Mouse (Mus musculus) macrophage (primary cell): Measurements from ENCODE around the gene Pi16. TPM values are rescaled to one million over a fixed set of nuclear protein-coding genes. Genes with fewer than 3 reads are reported as not detected.
A peak's percentile ranks its signal among the peaks of the same experiment; 100 is the strongest.

Source experiments
- H3K27ac ChIP-seq: fragments of 350-480 bp; formaldehyde crosslinking; 2 replicates; pipeline ENCODE4 v1.9.0; 2021
- H3K36me3 ChIP-seq: fragments of 350-480 bp; formaldehyde crosslinking; 2 replicates; pipeline ENCODE4 v1.9.0; 2021; ENCODE audit errors: inconsistent target
- H3K4me3 ChIP-seq: fragments of 350-480 bp; formaldehyde crosslinking; 2 replicates; pipeline ENCODE4 v1.9.0; 2021; ENCODE audit errors: inconsistent target
- H3K79me2 ChIP-seq: fragments of 350-480 bp; formaldehyde crosslinking; 2 replicates; pipeline ENCODE4 v1.9.0; 2021; ENCODE audit errors: inconsistent target
- WGBS: methylation state at CpG from one replicate; pipeline ENCODE4 v1.1.7; 2026; ENCODE audit warnings: inconsistent platforms; ENCODE audit not compliant: missing documents; 5-methylcytosine and 5-hydroxymethylcytosine counted together
- polyA plus RNA-seq: library from polyadenylated mRNA; stranded (reverse); fragments of 250-400 nt; gene quantifications from 3 replicates; pipeline ENCODE4 v1.2.4, GENCODE M21; 2018; ENCODE audit warnings: inconsistent platforms

Pi16 gene
- polyA plus RNA-seq, 1 experiment from 2014 or later = 0.22 TPM

DNA sequence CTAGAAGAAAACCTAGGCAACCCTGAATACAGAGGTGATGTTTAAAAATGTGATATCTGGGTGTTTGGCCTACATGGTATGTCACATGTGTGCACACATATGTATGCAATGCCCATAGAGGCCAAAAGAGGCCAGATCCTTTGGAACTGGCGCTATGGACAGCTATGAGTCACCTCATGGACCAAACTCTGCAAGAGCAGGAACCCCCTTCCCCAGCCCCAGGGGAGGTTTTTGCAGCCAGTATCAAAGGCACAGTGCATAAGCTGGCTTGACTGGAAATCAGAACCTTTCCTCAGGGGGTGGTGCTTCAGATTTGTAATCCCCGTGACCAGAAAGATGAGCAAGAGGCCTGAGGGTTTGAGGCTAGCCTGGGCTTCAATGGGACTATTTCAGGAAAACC, 5.4 kb upstream of the Pi16 start:
- 100% methylated on average over 2 of the region's 2 CpGs for WGBS
- H3K4me3 ChIP-seq = no peak overlapping the region
- H3K27ac ChIP-seq = no peak overlapping the region
- no peaks in the 10 kb centered on the region for H3K36me3 ChIP-seq
- no peaks in the 10 kb centered on the region for H3K79me2 ChIP-seq

DNA sequence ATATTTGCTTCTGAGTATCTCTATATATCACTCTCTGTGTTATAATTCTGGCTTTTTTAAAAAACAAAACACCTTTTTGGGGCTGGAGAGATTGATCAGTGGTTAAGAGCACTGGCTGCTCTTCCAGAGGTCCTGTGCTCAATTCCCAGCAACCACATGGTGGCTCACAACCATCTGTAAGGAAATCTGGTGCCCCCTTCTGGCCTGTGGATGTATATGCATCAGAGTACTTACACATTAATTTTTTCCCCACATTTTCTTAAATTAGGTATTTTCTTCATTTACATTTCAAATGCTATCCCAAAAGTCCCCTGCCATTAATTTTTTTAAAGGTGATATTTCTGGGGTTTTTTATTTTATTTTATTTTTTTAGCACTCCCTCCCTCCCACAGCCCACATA, 4.2 kb upstream of the Pi16 start:
- H3K27ac ChIP-seq = no peak overlapping the region
- no peaks in the 10 kb centered on the region for H3K79me2 ChIP-seq
- H3K36me3 ChIP-seq = no peaks in the 10 kb centered on the region
- no peak overlapping the region for H3K4me3 ChIP-seq

DNA sequence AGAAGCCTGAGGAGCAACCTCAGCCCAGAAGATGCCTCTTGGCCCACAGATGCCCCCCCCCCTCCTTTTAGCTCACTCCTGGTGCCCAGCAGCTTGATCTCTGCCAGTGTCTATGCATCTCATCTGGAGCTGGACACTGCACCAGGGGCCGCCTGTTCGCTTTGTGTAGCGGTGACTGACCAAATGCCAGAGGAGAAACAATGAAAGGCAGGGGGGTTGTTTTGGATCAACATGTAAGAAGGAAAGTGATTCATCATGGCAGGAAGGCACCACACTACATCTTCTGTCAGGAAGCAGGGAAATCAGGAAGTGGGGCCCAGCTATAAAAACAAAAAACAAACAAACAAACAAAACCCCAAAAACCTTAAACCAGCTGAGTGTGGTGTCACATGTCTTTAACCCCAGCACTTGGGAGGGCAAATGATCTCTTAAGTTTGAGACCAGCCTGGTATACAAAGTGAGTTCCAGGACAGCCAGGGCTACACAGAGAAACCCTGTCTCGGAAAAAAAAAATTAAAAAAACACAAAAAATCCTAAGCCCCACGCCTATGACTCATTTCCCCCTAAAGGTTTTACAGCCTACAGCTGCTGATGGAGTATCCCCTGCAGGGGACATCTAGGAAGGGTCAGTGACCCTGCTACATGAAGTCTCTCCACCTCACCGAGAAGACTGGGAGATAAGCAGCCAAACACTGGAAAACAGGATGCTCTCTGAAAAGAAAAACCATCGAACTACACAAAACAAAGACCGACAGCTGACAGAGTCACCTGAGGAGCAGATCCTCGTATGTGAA, 1.6 kb upstream of the Pi16 start:
- Histone ChIP-seq H3K4me3 (no peak overlapping the region), H3K79me2 (no peaks in the 10 kb centered on the region), H3K36me3 (no peaks in the 10 kb centered on the region), H3K27ac (peak overlapping the region; percentile 2; the same call in 1 of the 2 replicates)
- 69% methylated on average over 9 of the region's 9 CpGs for WGBS

DNA sequence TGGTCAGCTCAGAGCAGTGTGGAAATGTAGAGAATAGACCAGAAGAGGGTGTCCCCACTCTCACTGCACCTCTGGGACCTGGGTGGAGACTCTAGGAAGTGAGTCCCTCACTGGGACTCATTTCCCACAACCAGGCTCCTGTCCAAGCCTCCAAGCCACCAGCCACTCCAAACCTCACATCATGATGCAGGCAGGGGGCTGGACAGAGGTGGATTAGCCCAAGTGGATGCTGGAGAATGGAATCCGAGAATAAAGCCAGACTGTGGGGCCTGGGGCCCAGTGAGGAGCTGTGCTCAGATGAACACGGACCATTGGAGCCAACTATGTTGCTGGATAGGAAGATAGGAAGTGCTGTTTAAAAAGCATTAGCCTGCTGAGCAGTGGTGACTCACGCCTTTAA, 589 bp upstream of the Pi16 start:
- no peaks in the 10 kb centered on the region for H3K79me2 ChIP-seq
- H3K27ac ChIP-seq = no peak overlapping the region
- no peaks in the 10 kb centered on the region for H3K36me3 ChIP-seq
- no peak overlapping the region for H3K4me3 ChIP-seq
- WGBS = 97% methylated on average over 3 of the region's 3 CpGs

DNA sequence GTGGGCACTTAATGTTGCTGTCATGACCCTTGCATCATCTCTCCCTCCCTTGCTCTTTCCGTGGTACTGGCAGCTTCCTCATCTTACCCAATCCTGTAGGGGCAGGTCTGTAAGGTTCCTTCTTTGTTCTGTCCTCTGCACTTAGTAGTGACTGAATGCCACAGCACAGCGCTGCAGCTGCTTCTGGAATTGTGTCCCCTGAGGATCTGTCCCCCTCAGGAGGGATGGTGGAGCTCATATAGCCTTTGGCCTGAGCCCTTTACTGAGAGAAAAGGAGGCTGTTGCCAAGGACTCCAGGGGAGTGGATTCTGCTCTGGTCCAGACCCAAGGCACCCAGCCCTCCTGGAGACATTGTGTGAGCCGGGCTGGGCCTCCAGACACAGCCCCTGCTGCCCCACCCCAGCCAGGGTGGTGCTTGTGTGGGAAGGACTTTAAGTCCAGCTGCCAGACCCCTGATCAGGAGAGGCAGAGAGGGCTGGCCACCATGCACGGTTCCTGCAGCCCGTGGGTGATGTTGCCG, 1.3 kb downstream of the Pi16 start:
- H3K4me3 ChIP-seq = no peak overlapping the region
- H3K27ac ChIP-seq = no peak overlapping the region
- 34% methylated on average over 6 of the region's 6 CpGs for whole genome bisulfite sequencing
- H3K79me2 ChIP-seq = no peaks in the 10 kb centered on the region
- no peaks in the 10 kb centered on the region for H3K36me3 ChIP-seq

DNA sequence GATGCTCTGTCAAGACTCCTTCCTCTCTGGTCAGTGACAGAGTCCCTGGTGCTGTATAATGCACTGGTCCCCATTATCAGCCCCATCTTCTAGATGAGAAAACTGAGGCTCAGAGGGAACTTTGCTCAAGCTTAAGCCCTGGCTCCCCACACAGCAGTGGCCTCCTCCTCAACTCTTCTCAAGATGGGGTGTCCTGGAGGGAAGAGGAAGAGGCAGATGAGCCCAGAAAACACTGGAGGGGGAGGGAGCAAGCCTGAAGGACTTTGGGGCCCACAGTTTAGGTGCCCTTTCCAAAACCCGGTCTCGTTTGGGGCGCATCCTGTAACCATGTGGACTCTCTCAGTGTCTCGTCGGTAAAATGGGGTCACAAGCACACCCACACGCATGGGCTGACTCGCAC, 2.0 kb downstream of the Pi16 start:
- no peak overlapping the region for H3K27ac ChIP-seq
- no peaks in the 10 kb centered on the region for H3K79me2 ChIP-seq
- no peak overlapping the region for H3K4me3 ChIP-seq
- no peaks in the 10 kb centered on the region for H3K36me3 ChIP-seq
- WGBS = 78% methylated on average over 7 of the region's 7 CpGs

DNA sequence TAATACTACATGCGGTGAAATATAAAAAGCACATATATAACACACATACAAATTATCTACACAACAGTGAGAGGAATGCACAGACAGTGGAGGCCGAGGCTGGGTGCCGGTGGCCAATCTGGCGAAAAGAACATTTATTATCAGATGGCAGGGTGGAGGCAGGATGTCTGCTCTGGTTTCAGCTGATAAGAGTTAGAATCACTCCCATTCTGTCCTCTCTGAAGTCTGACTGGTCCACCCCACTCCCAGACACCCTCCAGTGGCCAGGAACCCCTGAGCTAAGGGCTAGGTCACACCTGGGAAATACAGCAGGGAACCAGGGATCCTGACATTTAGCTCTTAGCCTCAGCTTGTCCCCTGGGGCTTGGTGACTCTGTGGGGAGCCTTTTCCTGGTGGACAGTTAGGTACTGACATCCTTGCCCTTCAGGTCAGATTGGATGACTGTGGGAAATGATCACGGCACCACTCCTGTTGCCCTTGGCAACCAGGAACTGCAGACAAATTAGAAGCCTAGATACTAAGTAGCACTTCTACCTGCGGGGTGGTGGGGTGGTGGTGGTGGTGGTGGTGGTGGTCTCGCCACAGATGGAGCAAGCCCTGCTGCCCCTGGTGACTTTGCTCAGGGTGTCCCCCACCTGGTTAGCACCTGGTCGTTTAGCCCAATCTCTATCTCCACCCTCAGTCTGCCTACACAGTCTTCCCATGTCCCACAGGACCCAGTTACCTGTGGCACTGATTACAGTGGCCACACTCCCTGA, 2.6 kb downstream of the Pi16 start:
- H3K27ac ChIP-seq = no peak overlapping the region
- WGBS = 83% methylated on average over 8 of the region's 8 CpGs
- H3K79me2 ChIP-seq = no peaks in the 10 kb centered on the region
- no peak overlapping the region for H3K4me3 ChIP-seq
- no peaks in the 10 kb centered on the region for H3K36me3 ChIP-seq

DNA sequence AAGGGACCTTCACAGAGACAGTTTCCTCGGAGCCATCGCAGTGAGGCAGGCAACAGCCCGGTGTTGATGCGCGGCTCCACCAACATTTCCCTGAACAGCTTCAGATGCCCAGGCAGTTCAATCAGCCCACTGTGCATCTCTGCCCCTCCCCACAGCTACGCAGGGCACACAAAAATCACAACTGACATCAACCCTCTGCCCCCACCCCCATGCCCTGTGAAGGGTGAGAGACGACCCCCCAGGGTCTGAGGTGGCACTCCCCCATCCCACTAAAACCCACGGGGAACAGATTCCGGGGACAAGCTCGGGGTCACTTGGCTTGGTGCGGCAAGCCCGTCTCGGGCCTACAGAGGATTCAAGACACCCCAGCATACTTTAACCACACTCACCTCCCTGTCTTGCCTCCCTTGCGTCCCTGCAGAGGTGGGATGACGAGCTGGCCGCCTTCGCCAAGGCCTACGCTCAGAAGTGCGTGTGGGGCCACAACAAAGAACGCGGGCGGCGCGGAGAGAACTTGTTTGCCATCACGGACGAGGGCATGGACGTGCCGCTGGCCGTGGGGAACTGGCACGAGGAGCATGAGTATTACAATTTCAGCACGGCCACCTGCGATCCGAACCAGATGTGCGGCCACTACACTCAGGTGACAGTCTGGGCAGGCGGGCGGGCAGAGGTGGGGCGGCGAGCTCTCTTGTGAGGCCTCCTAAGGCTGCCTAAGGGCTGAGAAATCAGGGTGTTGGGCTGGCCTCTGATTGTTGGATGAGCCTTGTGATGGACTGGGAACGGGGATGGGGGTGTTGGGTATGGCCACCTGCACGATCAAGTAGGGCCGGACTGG, 4.5 kb downstream of the Pi16 start:
- Histone ChIP-seq H3K4me3 (no peak overlapping the region), H3K79me2 (no peaks in the 10 kb centered on the region), H3K36me3 (no peaks in the 10 kb centered on the region), H3K27ac (no peak overlapping the region)
- 96% methylated on average over 39 of the region's 41 CpGs for WGBS

DNA sequence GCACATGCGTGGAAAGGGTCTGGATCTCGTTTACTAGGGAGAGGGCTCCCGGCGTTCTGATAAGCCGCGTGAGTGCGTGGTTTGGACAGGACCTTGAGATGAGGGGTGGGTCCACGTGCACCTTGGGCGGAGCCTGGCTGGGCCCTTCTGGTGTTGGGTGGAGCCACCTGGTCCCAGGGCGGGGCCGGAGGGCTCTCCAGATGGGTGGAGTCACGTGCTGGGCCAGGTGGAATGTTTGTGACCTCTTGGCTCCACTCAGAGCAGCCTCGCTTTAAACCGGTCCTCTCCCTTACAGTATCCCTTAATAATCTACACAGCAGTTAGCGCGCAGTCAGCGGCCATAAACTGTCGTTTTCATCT, 5.1 kb downstream of the Pi16 start:
- H3K4me3 ChIP-seq = no peak overlapping the region
- H3K79me2 ChIP-seq = no peaks in the 10 kb centered on the region
- no peaks in the 10 kb centered on the region for H3K36me3 ChIP-seq
- WGBS = 89% methylated on average over 16 of the region's 18 CpGs
- no peak overlapping the region for H3K27ac ChIP-seq

DNA sequence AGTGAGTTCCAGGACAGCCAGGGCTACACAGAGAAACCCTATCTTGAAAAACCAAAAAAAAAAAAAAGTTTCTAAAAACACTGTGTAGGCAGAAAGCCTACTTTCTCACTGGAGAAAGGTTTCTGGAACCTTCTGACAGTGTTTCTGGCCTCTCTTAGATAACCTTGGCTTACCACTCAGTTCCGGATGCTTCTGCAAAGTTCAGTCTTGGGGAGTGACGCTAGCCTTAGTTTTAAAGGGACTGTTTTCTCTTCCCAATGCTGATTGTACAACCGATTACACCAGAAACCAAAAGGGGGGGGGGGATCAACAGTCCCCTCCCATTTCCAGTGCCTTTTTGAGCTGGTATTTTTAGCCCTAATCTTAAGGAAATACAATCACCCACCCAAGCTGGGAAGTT, 6.1 kb downstream of the Pi16 start:
- Histone ChIP-seq H3K4me3 (no peak overlapping the region), H3K79me2 (no peaks in the 10 kb centered on the region), H3K27ac (no peak overlapping the region), H3K36me3 (no peaks in the 10 kb centered on the region)
- WGBS = 93% methylated on average over 3 of the region's 3 CpGs

DNA sequence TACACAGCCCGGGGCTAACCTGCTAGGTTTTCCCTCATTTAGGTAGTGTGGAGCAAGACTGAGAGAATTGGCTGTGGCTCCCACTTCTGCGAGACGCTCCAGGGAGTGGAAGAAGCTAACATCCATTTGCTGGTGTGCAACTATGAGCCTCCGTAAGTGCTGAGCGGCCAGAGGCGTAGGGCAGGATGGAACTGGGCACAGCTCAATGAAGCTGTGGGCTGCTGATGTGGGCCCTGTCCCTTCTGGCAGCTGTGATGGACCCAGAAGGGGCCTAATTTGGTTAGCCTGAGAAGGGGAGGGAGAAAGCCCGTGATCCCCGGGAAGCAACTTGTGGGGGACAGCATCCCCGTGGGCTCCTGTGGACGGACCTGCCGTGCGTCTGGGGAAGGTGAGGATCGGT, 8.4 kb downstream of the Pi16 start:
- Histone ChIP-seq H3K79me2 (no peaks in the 10 kb centered on the region), H3K36me3 (no peaks in the 10 kb centered on the region), H3K4me3 (no peak overlapping the region), H3K27ac (no peak overlapping the region)
- WGBS = 94% methylated on average over 13 of the region's 13 CpGs

DNA sequence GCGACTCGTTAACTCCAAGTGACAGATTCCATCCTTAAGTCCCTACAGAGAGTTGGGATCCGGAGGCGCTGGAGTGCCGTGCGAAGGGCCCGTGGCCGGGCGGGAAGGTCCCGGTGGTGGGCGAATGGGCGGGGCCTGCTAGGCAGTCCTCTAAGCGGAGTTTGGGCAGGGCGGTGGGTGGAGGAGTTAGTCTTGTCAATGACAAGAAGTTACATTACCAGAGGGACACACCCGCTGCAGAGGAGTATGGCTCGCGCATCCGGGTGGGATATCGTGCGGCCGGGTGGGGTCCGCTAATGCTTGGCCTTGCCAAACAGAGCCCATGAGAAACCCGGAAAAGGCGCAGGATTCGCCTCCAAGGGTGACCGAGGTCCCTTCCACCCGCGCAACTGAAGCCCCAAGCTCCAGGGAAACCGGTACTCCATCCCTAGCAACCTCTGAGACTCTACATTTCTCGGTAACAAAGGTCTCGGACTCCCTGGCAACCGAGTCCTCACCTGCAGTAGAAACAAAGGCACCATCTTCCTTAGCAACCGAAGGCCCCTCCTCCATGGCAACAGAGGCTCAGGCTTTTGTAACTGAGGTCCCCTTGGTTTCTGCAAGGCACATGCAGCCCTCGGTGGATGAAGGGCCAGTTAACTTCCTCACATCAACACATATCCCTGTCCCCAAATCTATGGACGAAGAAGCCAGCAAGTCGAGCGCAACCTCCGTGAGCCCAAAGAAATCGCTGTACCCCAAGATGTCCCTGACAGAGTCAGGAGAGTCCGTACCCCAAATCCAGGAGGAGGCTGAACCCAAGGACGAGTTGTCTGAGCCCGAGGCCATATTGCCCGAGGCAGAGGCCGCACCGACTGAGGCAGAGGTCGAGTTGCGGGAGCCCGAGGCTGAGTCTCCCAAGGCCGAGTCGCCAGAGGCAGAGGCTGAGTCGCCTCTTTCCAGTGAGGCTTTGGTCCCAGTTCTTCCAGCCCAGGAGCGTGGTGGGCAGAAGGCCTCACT, 9.3 kb downstream of the Pi16 start:
- no peak overlapping the region for H3K27ac ChIP-seq
- H3K79me2 ChIP-seq = no peaks in the 10 kb centered on the region
- 75% methylated on average over 51 of the region's 52 CpGs for WGBS
- peaks cover 8% of the 10 kb centered on the region for H3K36me3 ChIP-seq
- no peak overlapping the region for H3K4me3 ChIP-seq

DNA sequence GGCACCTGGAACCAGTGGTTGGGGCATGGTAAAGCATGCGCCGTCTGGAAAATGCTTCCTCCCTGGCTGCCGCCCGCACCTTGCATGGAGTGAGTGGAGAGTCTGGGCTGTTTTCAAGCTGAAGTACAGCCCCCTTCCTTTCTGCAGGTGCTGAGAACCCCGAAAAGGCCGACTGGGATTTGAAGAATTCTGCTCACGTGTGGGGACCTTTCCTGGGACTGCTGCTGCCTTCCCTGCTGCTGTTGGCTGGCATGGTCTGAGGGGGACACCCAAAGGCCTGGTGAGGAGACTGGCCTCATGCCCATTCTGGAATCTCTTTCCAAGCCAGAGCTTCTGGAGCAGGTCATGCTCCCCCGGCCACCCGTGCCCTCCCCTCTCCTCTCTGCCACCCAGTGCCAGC, 10.2 kb downstream of the Pi16 start:
- Histone ChIP-seq H3K36me3 (peaks cover 17% of the 10 kb centered on the region), H3K27ac (no peak overlapping the region), H3K79me2 (no peaks in the 10 kb centered on the region), H3K4me3 (no peak overlapping the region)
- WGBS = 89% methylated on average over 9 of the region's 9 CpGs

DNA sequence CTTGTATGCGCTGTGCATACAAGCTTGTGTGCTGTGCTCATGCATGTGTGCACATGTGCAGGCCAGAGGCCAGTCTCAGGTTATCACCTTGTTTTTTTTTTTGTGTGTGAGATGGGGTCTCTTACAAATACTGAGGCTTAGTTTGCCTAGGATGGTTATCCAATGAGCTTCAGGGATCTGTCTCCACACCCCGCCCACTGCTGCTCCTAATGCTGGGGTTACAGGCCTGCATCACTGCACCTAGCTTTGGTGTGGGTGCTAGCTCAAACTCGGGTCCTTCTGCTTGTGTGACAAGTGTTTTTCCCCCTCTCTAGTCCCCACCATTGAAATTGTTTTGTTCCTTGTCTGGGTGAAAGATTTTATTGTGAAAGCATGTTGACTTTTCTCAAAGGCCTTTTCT, 12.7 kb downstream of the Pi16 start:
- H3K36me3 ChIP-seq = peaks cover 36% of the 10 kb centered on the region
- 91% methylated on average over 3 of the region's 3 CpGs for WGBS
- H3K27ac ChIP-seq = no peak overlapping the region
- H3K79me2 ChIP-seq = no peaks in the 10 kb centered on the region
- no peak overlapping the region for H3K4me3 ChIP-seq
